Mouse (Mus musculus): ENCODE measurements around the gene Stat6.

Gene Stat6

DNA sequence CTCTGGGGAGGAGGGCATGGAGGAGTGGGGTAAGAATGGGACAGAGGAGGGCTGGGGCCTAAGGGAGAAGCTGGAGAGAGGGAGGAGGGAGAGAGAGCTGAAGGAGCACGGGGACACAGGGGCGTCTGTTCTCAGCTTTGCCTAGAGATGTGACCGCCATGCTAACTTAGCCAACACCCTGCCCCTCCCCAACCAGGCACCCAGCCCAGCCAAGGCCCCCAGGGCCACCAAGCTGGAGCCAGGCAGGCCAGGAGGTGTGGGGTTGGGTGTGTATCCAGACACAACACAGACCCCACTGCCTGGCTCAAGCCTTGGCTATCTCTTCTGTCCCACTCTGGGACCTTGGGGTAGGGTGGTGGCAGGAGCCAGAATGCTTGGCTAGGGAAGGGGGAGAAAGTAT is 27.2 kb upstream of the Stat6 start:
- peak; percentile 63 for DNase-seq

DNA sequence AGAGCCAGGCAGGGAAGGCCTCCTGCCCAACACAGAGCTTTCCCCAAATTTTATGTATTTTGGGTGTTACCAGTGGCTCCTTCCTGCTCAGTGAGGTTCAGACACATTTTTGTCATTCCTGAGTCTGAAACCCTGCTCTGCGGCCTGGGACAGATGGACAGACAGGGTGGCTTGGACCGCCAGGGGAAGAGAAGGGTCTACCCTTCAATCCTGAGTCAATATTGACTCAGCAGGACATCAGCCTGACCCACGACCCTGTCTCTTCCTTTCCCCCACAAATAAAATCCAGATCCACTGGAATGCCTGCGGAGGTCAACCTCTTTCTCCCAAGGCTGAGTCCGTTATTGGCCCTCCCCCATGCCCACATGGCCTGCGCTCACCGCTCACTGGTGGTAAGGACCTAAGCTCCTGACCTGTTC is 26.5 kb upstream of the Stat6 start:
- peak; percentile 54 for DNase-seq

DNA sequence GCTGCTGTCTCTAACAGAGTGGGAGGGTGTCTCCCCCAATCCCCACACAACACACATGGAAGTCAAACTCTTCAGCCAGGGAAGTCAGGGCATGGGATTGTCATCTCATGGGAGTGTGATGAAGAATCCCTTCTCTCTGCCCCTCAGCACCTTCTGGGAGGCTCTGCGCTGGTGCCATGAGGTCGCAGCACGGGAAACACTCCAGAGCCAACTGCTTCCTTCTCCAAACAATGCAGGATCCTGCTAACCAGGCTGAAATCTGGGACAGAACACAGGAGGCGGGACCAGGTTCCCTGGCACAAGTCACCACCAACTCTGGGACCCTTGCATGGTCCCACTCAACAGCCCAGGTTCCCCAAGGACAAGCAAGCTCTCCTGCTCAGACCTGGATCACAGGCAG is 25.5 kb upstream of the Stat6 start:
- peak; percentile 79 for DNase-seq

DNA sequence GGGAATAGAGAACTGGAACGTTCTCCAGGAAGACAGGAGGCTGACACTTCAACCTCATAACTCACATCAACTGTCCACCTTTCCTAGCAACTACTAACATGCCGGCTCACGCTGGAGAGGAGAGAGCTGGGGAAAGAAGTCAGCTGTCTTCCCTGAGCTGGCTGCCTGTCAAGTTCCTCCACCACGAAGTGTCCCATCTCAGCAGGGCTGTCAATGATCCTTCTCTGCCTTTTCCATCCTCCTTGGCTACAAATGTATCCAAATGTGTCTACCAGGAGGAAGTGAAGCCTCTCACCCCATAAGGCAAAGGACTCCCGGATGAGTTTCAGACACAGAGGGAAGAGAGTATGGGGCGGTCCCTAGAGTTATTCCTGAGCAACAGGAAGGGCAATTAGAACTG is 24.6 kb upstream of the Stat6 start:
- DNase-seq: peak; percentile 65

DNA sequence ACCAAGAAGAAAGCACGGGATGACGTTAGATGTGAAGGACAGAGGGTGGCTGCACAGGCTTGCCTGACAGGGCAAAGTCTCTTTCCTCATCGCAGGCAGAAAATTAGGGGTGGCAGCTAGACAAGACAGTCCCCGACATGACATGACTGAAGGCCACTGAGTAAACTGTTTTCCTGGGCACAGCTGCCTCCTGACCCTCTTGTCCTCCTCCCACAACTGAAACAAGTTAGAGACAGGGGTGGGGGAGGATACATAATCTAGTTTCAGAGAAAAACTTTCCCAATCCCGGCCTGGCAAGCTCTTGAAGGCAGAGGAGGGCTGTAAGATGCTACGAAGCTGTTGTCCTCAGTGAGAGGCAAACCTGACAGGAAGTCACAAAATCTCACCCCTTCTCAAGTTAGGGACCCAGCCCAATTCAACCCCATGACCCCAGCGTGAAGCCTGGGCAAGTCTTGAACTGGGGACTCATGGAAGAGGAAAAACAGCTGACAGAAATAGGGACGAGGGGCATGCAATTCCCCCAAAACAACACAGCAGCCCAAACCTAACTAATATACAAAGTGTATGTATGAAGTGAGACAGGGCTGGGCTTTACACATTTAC is 23.6 kb upstream of the Stat6 start:
- DNase-seq: peak; percentile 53

DNA sequence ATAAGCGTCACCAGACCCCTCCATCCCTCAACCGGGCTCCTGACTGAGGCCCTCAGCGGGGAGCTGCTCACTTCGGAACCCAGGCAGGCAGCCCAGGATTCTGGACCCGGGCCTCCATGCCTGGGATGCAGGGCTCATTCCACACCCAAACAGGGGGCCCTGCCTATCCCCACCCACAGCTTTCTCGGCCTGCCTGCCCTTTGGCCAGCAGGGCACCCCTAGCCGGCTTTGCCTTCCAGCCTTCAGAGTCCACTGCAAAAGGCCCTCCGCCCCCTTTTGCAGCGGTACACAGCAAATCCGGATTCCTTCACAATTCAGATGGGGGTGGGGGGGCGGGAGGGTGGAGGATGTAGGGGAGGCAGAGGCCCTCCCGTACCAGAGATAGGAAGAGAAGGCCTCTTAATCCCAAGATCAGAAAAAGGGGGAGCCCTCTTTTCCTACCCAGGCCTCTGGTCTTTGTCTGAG is 22.8 kb upstream of the Stat6 start:
- peak; percentile 75 for DNase-seq

DNA sequence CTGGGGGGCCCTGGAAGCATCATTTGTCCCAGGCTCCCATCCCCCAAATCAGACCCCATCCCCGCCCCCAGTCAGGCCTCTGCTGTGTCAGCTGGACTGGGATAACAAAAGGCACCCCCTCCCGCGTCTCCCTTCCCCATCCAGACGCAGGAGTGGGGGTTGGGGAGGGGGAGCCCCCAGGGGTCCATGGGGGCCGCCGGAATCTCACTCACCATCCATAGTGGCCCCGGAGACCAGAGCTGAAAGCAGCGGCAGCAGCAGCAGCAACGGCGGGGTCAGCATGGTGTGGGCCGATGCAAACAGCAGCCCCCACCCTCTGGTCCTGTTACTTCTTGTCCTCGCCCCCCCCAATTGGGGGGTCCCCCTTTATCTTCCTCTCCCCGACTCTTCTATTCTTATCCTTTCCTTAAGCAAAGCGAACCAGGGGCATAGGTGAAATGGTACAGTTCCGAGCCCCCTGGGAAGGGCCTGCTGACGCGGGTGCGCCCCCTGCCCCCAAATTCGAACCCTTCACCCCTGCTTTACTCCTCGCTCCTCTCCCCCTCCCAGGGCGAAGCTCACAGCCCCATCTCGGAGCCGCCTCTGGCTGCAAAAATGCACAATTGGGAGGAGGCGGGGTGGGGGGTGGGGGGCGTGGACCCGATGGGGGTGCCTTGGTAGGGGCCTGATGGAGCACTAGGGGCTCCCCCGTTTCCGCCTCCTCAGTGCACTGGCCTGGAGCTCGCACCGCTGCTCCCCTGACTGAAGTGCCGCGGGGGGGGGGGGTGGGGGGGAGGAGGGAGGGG is 22.2 kb upstream of the Stat6 start, which contains the start of gene Lrp1:
Gene Lrp1, minus strand, starts transcription at position 743 of the 785 bp plus-strand sequence.
- DNase-seq: peak; percentile 85

DNA sequence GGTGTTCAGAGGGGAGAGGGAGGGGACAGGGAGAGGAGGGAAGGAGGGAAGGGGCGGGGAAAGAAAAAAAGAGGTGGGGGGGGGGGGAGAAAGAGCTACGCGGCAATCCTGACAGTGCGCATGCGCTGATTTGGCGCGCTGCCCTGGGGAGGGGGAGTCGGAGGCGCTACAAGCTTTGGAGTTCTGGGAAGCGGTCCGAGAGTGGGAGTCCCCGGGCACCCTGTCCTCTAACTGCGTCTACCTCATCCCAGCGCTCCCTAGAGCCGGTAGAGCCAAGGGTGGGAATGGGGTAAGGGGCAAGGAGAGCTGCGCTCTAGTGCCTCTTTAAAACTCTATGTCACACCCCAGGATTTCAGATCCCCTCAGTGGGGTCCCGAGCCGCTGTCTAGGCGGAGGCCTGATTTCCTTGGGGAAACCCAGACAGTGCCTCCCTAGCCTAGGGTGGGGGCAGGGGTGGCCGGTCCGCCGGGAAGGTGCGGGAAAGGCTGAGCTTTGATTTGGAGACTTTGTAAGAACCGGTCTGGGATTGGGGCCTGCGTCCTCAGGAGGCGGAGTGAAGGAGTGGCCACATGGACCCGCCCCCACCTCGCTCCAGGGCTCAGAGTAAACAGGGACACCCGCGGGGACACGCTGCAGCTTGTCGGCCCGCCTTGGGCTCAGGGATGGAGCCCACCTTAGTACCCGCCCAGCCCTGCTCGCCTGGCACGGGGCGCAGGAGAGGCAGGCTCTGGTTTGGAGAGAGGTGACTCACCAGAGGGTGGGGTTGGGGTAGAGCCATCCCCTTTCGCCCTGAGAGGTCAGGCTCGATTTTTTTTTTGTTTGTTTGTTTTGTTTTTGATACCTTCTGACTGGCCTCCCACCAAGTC is 21.4 kb upstream of the Stat6 start:
- DNase-seq: peak; percentile 95

DNA sequence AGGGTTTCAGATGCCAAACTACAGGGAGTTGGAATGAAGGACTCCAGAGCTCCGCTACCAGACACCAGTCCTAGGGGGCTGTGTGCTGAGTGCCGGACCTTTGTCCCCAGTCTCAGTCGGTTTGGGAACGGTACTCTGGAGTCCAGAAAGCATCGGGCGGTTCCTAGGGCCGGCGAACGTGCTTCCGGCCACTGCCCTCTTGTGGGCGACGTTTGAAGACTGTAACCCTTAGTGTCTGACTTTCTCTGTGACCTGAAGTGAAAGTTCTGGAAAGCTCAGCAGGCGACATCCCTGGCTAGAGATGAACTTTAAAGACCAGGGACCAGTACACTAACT is 20.8 kb upstream of the Stat6 start:
- DNase-seq: no peak

DNA sequence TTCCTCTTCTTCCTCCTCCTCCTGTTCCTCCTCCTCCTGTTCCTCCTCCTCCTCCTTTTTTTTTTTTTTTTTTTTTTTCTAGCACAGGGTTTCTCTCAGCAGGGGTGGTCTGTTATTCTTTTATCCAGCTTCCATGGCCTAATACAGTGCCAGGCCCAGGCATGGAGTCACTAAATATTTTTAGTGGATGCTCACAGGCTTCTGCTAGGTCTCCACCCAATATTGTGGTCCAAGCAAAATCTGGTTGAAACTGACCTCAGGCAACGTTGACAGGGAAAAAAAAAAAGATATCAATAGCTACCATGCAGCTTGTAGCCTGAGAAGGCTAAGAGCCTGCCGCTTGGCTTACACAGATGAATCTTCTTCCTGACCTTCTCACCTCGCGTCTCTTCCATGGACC is 20.1 kb upstream of the Stat6 start:
- no peak for DNase-seq

DNA sequence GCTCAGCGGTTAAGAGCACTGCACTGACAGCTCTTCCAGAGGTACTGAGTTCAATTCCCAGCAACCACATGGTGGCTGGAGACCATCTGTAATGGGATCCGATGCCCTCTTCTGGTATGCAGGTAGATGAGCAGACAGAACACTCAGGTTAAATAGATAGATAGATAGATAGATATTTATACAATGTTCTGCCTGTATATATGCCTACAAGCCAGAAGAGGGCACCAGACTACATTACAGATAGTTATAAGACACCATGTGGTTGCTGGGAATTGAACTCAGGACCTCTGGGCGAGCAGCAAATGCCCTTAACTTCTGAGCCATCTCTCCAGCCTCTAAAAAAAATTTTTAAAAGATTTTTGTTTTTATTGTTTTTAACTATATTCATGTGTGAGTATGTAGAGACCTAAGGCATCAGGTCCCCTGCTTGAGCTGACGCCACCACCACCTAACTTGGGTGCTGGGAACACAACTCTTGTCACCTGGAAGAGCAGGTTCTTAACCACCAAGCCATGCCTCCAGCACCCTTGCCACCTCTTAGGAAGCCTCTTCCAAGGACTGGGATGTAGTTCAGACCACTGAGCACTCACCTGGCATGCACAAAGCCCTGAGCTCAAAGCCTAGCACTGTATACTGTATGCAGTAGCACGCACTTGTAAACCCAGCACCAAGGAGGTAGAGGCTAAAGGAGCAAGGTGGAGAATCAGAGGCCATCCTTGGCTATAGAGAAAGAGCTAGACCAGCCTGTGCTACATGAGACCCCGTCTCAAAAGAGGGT is 19.2 kb upstream of the Stat6 start:
- no peak for DNase-seq

DNA sequence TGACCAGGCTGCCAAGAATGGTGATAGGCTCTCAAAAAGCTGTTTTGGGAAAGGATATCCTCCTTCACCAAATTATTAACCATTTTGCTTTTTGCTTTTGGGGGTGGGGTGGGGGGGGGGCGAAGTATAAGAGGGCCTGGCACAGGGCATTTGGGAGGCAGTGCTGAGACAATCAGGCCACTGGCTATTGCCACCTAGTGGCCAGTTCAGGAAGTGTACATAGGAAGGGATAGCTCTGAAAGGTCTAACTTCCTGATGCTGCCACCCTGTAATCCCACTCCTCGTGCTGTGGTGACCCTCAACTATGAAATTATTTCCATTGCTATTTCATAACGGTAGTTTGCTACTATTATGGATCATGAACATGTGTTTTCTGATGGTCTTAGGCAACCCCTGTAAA is 16.4 kb upstream of the Stat6 start:
- peak; percentile 67 for DNase-seq

DNA sequence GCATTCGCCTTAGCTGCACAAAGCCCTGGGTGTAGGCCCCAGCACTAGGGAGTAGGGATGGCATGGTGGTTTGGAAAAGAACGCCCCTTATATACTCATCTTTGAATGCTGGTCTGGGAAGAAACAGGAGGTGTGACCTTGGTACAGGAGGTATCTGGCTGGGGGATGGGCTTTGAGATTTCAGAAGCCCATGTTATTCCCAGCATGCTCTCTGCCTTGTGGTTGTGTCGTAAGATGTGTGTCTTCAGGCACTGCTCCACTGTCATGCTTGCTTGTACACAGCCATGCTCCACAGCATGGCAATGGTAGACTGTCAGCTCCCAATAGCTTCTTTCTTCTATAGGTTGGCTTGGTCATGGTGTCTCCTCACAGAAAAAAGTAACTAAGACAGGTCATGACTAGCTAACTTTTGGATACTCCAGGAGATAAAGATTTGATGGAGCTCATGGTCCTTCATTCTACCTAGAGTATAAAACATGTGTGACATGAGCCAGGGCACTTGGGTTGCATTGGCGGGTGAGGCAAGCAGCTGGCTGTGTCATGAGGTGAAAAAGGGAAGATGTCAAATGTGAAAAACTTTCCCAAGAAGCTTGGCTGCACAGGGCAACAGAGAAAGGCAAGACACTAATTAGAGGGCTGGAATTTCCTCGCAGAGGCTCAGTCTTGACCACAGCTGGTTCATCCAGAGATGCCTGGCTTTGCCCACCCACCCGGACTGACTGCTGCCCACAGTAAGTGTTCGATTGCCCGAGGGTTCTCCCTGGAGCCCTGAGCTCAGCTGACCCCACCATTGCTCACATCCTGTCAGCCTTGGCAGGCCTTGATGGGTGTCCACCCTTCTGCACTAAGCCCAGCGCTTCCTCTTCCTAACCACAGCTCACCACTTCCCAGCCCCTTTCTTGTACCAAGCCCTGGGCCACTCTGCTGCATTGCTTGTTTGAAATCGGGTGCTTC is 11.2 kb upstream of the Stat6 start:
- no peak for DNase-seq

DNA sequence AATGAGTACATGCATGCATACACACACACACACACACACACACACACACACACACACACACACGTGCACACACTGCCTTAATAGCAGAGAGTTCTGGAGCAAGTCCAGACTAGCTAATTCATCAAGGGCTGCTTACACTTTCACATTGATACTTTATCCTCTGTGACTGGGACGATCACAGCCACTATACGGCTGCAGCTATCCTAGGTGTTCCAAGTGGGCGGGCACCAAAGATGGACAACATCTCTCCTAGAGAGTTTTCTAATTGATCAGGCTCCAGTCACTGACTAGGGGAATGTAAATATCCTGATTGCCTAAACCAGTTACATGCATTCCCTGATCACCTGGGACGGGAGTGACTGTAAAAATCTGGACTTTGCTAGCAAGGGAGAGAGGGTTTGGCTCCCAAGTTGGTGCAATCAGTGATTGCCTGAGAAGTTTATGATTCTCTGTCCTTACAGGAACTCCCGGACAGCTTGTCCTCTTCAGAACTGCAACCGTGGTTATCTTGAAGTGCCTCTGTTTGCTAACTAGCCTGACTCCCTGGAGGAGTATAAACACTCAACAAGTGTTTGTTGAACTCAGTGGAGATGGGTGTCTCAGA is 10.0 kb upstream of the Stat6 start:
- DNase-seq: no peak

DNA sequence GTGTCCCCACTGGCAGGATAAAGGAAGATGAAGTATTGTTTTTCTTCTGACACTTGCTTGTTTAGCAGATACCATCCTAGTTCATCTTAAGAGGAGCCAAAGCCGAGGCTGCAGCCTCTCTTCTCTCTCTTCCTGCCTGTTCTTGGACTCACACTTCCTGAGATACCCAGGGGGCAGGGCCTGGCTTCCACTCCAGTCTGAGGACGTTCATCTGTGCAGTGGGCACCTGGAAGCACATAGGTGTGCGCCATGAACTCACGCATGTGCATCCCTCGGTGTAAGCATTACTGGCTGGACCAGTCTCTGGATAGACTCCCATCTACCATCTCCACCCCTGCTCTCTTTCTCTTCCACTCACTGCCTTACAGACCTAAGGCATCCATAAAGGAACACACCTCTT is 2.4 kb upstream of the Stat6 start:
- no peak for DNase-seq

DNA sequence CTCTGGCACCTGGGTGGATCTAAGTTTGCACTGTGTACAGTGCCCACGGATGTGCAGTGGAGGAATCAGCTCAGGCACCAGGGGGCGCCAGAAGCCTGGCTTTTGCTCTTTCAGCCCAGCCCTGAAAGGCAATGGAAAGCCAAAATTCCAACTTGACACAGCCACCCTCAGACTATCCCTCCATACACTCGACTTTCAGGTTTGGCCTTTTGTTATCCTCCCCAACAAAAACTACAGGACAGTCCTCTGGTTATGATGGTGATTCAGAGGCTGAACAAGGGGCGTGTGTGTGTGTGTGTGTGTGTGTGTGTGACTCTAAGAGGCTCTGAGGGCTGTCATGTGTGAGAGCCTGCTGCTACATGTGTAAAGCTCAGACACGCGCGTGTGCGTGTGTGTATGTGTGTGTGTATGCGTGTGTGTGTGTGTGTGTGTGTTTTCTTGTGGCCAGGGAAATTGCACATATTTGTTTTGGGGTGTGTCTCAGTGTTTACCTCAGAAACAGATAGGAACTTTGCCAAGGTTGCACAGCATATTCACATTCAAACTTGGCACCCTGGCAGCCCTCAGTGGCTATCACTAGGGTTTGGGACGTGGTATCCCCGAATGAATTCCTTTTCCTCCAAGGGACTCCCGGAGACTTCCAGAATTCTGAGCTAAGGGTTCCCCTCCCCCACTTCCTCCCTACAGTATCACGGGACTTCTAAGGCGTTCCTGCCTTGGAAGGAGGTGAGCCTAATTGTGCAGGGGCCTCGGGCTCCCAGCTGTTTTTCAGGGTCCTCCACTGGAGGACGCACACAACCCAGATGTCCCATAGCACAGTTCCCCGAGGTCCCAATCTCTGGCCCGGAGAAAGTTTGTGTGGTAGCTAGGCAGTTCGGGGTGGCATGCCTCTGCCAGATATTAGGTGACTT is 670 bp upstream of the Stat6 start:
- DNase-seq: peak; percentile 85

DNA sequence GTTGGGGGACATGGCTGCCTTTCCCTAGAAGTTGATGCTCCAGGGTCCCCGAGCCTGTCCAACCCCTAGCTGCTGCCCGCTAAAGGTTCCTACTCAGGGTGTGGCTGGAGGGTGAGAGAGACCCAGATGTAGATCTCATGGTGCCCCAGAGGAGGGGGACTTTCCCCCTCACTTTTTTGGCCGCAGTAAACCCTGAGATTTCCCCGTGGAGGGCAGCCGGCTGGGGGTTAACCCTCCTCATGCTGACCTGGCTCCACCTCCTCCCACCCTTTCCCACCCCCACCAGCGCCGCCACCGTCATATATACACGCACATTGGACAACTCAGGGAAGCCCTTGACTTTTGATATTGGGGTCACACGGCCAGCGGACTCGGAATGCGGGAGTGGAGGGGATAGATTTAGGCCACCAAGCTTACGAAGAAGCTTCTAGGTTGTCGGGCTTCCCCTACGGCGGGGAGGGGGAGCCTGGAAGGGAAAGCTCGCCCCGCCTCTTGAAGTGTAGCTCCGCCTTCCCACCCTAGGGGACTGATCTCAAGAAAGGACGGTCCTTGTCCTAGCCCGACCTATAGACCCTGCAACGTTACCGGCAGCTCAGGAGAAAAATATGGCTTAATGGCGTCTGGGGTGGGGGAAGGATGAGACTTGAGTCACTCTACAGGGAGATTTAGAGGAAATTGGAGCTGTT is 910 bp downstream of the Stat6 start:
- DNase-seq: peak; percentile 57

DNA sequence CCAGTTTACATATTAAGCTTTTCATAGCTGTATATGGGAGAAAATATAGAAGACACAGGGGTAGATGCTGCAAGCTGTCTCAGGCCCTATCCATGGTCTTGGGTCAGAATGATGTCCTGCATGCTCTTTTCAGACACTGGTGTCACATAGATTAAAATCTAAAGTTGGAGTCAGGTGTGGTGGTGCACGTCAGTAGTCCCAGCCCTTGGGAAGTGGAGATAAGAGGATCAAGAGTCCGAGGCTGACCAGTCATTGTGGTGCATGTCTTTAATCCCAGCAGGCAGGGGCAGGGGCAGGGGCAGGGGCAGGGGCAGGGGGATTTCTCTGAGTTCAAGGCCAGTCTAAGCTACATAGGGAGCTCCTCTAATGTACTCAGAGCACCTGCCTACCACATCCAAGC is 3.0 kb downstream of the Stat6 start:
- no peak for DNase-seq

DNA sequence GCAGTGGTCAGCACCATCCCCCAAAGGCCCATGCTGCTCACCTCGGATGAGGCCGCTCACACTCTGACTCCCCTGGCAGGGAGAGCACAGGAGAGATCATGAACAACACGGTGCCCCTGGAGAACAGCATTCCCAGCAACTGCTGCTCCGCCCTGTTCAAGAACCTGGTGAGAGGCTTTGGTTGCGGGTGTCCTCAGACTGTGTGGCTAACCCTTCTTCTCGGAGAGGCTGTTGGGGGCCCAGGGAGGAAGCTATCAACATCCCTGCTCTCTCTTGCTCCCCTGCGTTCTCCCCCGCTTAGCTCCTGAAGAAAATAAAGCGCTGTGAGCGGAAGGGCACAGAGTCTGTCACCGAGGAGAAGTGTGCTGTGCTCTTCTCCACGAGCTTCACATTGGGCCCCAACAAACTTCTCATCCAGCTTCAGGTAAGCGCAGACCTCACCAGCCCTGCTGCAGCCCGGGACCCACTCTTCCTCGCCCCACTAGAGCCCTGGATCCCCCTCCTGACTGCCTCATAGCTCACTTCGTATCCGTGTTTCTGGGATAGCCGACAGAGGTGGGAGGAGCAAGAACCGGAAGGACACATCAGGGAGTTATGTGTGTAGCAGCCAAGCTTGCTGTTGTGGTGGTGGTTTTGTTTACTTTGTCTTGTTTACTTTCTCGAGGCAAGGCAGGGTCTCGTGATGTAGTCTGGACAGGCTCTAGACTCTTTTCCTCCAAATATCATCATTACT is 10.3 kb downstream of the Stat6 start:
- no peak for DNase-seq

All from cerebellum, adult 9-11 months (tissue).